Mouse (Mus musculus) hindbrain, embryonic 16.5 days (tissue): ENCODE data around the gene Homer2. TPM values are rescaled to one million over a fixed set of nuclear protein-coding genes. Genes with fewer than 3 reads are reported as not detected.
A peak's percentile ranks its signal among the peaks of the same experiment; 100 is the strongest.

Experiments
- ATAC-seq: fragments of 200-750 bp; cut with Nextera tagmentation; 2 replicates; pipeline ENCODE4 v1.8.0; 2017; ENCODE audit warnings: moderate TSS enrichment, moderate library complexity
- H3K27ac ChIP-seq: fragments of 300-500 bp; sonication (generic); 2 replicates; pipeline ENCODE4 v1.5.1; 2014; ENCODE audit warnings: low read depth, mild to moderate bottlenecking, control low read depth, low read length, moderate library complexity
- H3K27me3 ChIP-seq: fragments of 300-500 bp; sonication (generic); replicated peaks from 2 replicates; pipeline ENCODE4 v1.6.1; 2014; ENCODE audit warnings: low read length; ENCODE audit not compliant: control insufficient read depth, insufficient read depth
- H3K36me3 ChIP-seq: fragments of 300-500 bp; sonication (generic); 2 replicates; pipeline ENCODE4 v1.6.1; 2014; ENCODE audit warnings: mild to moderate bottlenecking, low read length, moderate library complexity, mixed read lengths; ENCODE audit not compliant: control insufficient read depth, insufficient read depth
- H3K4me1 ChIP-seq: fragments of 300-500 bp; sonication (generic); 2 replicates; pipeline ENCODE4 v1.6.1; 2014; ENCODE audit warnings: low read depth, low read length; ENCODE audit not compliant: control insufficient read depth, insufficient read depth
- H3K4me2 ChIP-seq: fragments of 300-500 bp; sonication (generic); 2 replicates; pipeline ENCODE4 v1.6.1; 2014; ENCODE audit warnings: mild to moderate bottlenecking, low read length, control low read depth, moderate library complexity
- H3K4me3 ChIP-seq: fragments of 300-500 bp; sonication (generic); 2 replicates; pipeline ENCODE4 v1.5.1; 2014; ENCODE audit warnings: mild to moderate bottlenecking, low read length, control low read depth, moderate library complexity
- H3K9ac ChIP-seq: fragments of 300-500 bp; sonication (generic); 2 replicates; pipeline ENCODE4 v1.6.1; 2014; ENCODE audit warnings: low read depth, mild to moderate bottlenecking, control low read depth, low read length, moderate library complexity
- H3K9me3 ChIP-seq: fragments of 300-500 bp; sonication (generic); 2 replicates; pipeline ENCODE4 v1.6.1; 2014; ENCODE audit warnings: mild to moderate bottlenecking, low read length, moderate library complexity; ENCODE audit not compliant: control insufficient read depth
- WGBS: fragments of 180-500 bp; shearing (Covaris S2); extraction: QIAGEN DNeasy Blood & Tissue Kit; methylation state at CpG from one replicate; pipeline ENCODE4 v1.1.7; 2014; 5-methylcytosine and 5-hydroxymethylcytosine counted together
- polyA plus RNA-seq: library from polyadenylated mRNA; unstranded; fragments of >200 nt; fragmentation: Nextera tagmentation; extraction: Ambion mirVana; gene quantifications from 2 replicates; pipeline ENCODE4 v1.2.1, GENCODE M21; 2015

Homer2 gene
- polyA plus RNA-seq, 1 experiment from 2014 or later: 26.3 TPM

GRCm38 (mm10) chr7:81657631-81658347 is 49.5 kb downstream of the Homer2 start:
- Histone ChIP-seq H3K27me3 (no peaks in the 10 kb centered on the region), H3K4me1 (peaks cover 23% of the 10 kb centered on the region), H3K36me3 (no peaks in the 10 kb centered on the region), H3K9ac (no peak overlapping the region), H3K27ac (no peak overlapping the region), H3K4me2 (no peak overlapping the region), H3K9me3 (no peaks in the 10 kb centered on the region), H3K4me3 (no peak overlapping the region)
- WGBS: 50% methylated on average over 2 of the region's 2 CpGs
- ATAC-seq: no peak

GRCm38 (mm10) chr7:81657055-81657454 is 50.3 kb downstream of the Homer2 start:
- WGBS: 57% methylated on average over 3 of the region's 3 CpGs

GRCm38 (mm10) chr7:81656635-81657034 is 50.7 kb downstream of the Homer2 start:
- H3K4me3 ChIP-seq: no peak overlapping the region
- 26% methylated on average over 8 of the region's 8 CpGs for WGBS
- H3K4me2 ChIP-seq: no peak overlapping the region
- H3K4me1 ChIP-seq: peaks cover 25% of the 10 kb centered on the region
- no peaks in the 10 kb centered on the region for H3K27me3 ChIP-seq
- no peaks in the 10 kb centered on the region for H3K36me3 ChIP-seq
- no peak overlapping the region for H3K9ac ChIP-seq
- ATAC-seq: peak; percentile 48
- no peaks in the 10 kb centered on the region for H3K9me3 ChIP-seq
- no peak overlapping the region for H3K27ac ChIP-seq

More at GRCm38 (mm10) chr7:81657055-81657454, 50.3 kb downstream of the Homer2 start:
- Histone ChIP-seq H3K27me3 (no peaks in the 10 kb centered on the region), H3K36me3 (no peaks in the 10 kb centered on the region), H3K4me1 (peaks cover 24% of the 10 kb centered on the region), H3K9me3 (no peaks in the 10 kb centered on the region), H3K4me2 (no peak overlapping the region), H3K9ac (no peak overlapping the region), H3K4me3 (no peak overlapping the region), H3K27ac (no peak overlapping the region)
- peak; percentile 29; the same call in 1 of the 2 replicates for ATAC-seq

GRCm38 (mm10) chr7:81654946-81655718 is 52.2 kb downstream of the Homer2 start:
- Histone ChIP-seq H3K9ac (no peak overlapping the region), H3K4me2 (no peak overlapping the region), H3K4me3 (no peak overlapping the region), H3K27me3 (no peaks in the 10 kb centered on the region), H3K9me3 (no peaks in the 10 kb centered on the region), H3K27ac (peak overlapping the region; percentile 54; the same call in 1 of the 2 replicates), H3K36me3 (no peaks in the 10 kb centered on the region), H3K4me1 (peaks cover 34% of the 10 kb centered on the region)
- ATAC-seq: peak; percentile 26
- WGBS: 35% methylated on average over 9 of the region's 9 CpGs

GRCm38 (mm10) chr7:81653988-81654387 is 53.3 kb downstream of the Homer2 start:
- H3K9me3 ChIP-seq: no peaks in the 10 kb centered on the region
- no peak overlapping the region for H3K4me3 ChIP-seq
- peaks cover 34% of the 10 kb centered on the region for H3K4me1 ChIP-seq
- ATAC-seq: no peak
- H3K27me3 ChIP-seq: no peaks in the 10 kb centered on the region
- WGBS: 19% methylated on average over 8 of the region's 8 CpGs
- no peaks in the 10 kb centered on the region for H3K36me3 ChIP-seq
- peak overlapping the region; percentile 3; the same call in 1 of the 2 replicates for H3K4me2 ChIP-seq
- peak overlapping the region; percentile 9; the same call in 1 of the 2 replicates for H3K27ac ChIP-seq
- H3K9ac ChIP-seq: no peak overlapping the region

- ATAC-seq: no peak
- Histone ChIP-seq H3K9ac (no peak overlapping the region; the same call in 1 of the 2 replicates), H3K4me2 (no peak overlapping the region), H3K4me1 (peaks cover 34% of the 10 kb centered on the region), H3K36me3 (no peaks in the 10 kb centered on the region), H3K27me3 (no peaks in the 10 kb centered on the region), H3K4me3 (no peak overlapping the region), H3K27ac (0 out of 2 replicates have a peak overlapping the region, but pooled peaks have one; percentile 7), H3K9me3 (no peaks in the 10 kb centered on the region)
- 79% methylated on average over 2 of the region's 2 CpGs for WGBS
Measured at GRCm38 (mm10) chr7:81652296-81652695, 55.0 kb downstream of the Homer2 start.

GRCm38 (mm10) chr7:81651284-81651683 is 56.0 kb downstream of the Homer2 start:
- no peaks in the 10 kb centered on the region for H3K36me3 ChIP-seq
- no peak overlapping the region for H3K4me2 ChIP-seq
- H3K9me3 ChIP-seq: no peaks in the 10 kb centered on the region
- H3K4me3 ChIP-seq: no peak overlapping the region
- H3K4me1 ChIP-seq: peaks cover 34% of the 10 kb centered on the region
- 0 out of 2 replicates have a peak, but pooled peaks have one; percentile 22 for ATAC-seq
- H3K27me3 ChIP-seq: no peaks in the 10 kb centered on the region
- peak overlapping the region; percentile 14; the same call in 1 of the 2 replicates for H3K27ac ChIP-seq
- 37% methylated on average over 5 of the region's 5 CpGs for WGBS
- no peak overlapping the region for H3K9ac ChIP-seq

- Histone ChIP-seq H3K27me3 (no peaks in the 10 kb centered on the region), H3K27ac (no peak overlapping the region), H3K36me3 (no peaks in the 10 kb centered on the region), H3K4me2 (no peak overlapping the region), H3K4me1 (peaks cover 24% of the 10 kb centered on the region), H3K9ac (no peak overlapping the region), H3K9me3 (no peaks in the 10 kb centered on the region), H3K4me3 (no peak overlapping the region)
- ATAC-seq: no peak
- 34% methylated on average over 8 of the region's 8 CpGs for WGBS
Measured at GRCm38 (mm10) chr7:81649270-81649669, 58.1 kb downstream of the Homer2 start.

- H3K4me1 ChIP-seq: peaks cover 13% of the 10 kb centered on the region
- no peaks in the 10 kb centered on the region for H3K9me3 ChIP-seq
- no peak overlapping the region for H3K4me2 ChIP-seq
- H3K27me3 ChIP-seq: no peaks in the 10 kb centered on the region
- 61% methylated on average over 5 of the region's 5 CpGs for WGBS
- H3K36me3 ChIP-seq: no peaks in the 10 kb centered on the region
- ATAC-seq: no peak
- no peak overlapping the region for H3K27ac ChIP-seq
- no peak overlapping the region for H3K4me3 ChIP-seq
- H3K9ac ChIP-seq: no peak overlapping the region
Measured at GRCm38 (mm10) chr7:81647959-81648358, 59.4 kb downstream of the Homer2 start.
